Mouse (Mus musculus) B cell, adult 2 months (primary cell): Measurements from ENCODE around the gene Emp1.

Source experiments
- DNase-seq, 2 experiments: peaks; one replicate each; pipeline ENCODE4 v3.0.0; 2022

Emp1 gene

DNA sequence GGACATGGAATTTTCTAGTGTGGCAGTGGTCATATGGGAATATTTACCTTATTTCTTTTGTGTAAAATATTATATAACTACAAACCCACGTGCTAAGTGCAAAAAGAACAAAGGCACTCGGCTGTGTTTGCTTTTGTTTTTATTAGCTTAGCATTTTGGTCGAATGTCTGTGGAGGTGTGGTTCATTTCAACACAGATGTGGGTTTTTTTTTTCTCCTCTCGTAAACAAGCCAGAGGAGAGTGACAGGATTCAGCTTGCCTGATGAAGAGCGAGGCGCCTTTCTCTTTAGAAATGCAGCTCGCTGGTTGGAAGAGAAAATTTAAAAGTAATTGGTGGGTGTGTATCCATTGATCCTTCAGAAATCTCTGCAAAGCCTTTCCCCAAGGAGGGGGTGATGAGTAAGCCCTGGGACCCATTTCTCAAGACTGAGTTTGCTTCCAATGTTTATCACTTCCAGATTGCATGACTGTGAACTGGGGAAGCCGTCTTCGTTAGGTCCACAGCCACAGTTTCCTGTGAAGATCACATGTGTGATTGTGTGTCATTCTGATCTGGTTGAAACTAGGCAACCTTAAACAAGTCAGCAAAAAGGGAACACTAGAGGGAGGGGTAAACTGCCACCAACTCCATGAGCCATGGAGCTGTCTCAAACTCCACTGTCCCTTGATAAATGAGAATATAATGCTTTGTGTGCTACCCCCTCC is 1.8 kb downstream of the Emp1 start:
- peak; percentile 37 for DNase-seq

- no peak for DNase-seq
These were observed 2.6 kb downstream of the Emp1 start for GRCm38 (mm10) chr6:135364891-135365301.

DNA sequence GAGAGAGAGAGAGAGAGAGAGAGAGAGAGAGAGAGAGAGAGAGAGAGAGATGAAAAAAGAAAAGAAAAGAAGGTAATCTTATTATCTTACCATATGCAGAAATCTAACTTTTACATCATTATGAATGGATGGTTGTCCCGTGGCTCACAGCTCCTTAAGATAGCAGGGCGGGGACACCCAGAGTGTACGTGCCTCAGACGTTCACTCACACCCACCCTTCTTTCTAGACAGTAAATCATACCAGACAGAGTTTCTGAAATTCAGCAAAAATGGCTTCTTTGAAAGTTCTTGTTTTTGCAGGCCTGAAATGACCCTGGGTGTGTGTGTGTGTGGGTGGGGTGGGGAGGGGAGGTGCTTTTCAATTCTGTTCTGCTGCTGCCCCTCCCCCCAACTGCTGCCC is 3.3 kb downstream of the Emp1 start:
- DNase-seq, result no peak

- DNase-seq, result no peak
These were observed 5.9 kb downstream of the Emp1 start for GRCm38 (mm10) chr6:135368230-135368629.

- DNase-seq, result peak in 1 of 2 experiments; percentile 16
These were observed 7.2 kb downstream of the Emp1 start for GRCm38 (mm10) chr6:135369551-135369968.

DNA sequence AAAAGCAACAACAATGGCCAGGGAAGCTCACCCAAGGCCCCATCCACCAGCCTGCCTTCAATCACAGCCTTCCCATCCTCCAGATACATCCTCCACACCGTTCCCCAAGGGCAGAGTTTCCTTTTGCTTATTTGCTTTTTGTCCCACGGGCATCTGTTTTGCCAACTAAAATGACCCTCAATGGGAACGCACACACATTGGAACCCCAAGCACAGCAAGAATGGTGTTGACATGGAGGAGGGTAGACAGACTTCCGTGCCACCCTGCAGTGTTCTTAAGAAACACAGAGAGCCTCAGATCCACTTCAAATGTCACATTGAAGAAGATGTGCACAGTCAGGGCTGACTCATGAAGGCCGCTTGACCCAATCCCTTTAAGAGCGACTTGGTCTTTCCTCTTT is 8.6 kb downstream of the Emp1 start:
- DNase-seq, result no peak

GRCm38 (mm10) chr6:135373357-135373756 is 11.0 kb downstream of the Emp1 start:
- DNase-seq, result no peak

- no peak for DNase-seq
These were observed 13.5 kb downstream of the Emp1 start for GRCm38 (mm10) chr6:135375818-135376217.

DNA sequence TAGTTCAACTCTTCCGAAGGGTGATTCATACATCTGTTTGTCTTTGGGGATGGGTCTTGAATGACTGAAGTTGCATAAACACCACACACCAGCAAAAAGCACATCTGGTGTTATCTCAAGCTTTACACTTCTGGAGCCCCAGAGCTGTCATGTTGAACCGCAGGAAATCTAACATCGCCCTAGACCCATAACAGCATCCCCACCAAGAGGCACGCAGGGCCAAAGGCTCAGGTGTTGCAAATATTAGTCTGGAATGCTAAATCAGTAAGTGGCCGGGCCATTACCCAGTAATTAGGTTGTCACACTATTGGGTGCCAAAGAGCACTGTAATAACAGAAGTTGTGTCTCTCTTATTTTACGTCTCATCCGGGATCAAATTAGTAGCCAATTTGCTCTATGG is 13.9 kb downstream of the Emp1 start:
- no peak for DNase-seq

DNA sequence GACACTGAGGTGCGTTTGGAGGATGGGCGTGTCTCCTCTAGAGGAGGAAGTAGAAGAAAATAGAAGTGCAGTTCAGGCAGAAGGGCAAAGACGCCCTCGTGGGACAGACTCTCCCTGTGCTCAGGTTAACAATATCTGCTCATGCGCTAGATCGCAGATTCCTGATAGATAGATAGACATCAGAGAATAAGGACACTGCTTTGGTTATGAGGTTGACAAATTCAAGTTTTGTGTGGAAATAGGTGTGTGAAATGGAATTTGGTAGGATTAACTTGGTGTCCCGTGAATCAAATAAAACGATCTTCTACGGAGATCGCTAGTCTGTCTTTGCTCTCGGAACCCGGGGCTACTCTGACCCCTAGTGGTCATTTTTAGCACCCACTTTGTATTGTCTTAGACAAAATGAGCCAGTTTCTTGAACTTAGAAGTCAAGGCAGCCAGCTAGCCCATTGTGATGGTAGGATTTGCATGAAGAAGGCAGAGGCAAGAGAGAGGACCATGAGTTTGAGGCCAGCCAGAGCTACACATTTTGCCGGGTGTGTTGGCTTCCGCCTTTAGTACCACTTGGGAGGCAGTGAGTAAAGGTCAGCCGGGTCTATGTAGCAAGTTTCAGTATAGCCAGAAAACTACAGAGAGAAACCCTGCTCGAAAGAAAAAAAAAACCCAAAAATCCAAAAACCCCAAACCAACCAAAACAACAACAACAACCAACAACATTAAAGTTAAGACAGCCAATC is 15.4 kb downstream of the Emp1 start:
- peak; percentile 71 to 76 for DNase-seq

DNA sequence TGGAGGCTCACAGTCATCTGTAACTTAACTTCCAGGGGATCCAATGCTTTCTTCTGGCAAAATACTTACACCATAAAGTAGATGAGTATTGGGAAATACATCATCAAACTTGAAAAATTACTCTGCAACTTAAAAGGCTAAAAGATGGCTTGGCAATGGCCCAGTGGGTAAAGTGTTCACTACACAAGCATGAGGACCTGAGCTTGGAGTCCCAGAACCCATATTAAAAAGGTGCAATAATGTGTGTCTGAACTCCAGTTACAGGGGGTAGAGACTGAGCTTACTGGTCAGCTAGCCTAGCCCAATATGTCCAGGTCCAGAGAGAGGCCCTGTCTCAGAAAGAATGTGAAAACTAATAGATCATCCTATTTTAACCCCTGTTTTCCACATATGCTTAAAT is 21.6 kb downstream of the Emp1 start:
- DNase-seq, result no peak

- no peak for DNase-seq
These were observed 23.6 kb downstream of the Emp1 start for GRCm38 (mm10) chr6:135385738-135386459.

DNA sequence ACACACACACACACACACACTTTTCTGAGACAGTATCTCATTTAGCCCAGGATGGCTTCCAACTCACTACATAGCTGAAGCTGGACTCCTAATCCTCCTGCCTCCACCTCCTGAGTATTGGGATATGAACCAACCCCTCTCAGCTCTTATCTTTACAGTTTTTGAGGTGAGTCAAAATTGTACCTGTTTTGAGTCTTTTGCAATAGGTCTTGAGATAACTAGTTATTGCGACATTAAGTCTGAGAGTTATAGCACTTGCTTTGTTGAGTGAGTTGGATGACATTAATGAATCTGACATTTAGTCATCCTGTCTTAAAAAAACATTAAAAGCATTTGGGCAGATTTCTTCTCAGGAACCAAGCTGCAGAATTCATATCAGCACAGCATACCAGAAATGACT is 25.3 kb downstream of the Emp1 start:
- no peak for DNase-seq

DNA sequence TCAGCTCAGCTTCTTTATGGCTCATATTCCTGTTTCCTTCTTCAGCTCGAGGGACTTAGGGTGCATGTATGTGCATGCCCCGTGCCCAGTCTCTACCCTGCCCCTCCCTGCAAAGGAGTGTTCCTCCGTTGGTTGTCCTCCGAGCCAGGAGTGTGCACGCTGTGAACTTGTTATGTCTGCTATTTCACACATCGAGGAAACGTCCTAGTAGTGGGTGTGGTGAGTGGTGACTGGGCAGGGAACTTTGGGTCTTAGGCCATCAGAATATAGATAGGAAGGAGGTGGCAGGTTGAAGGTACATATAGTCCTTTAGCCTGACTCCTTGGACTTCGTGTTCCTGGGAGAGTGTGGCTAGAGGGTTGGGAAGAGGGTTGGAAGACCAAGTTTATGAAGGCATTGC is 26.4 kb downstream of the Emp1 start:
- no peak for DNase-seq

- DNase-seq, result no peak
These were observed 28.1 kb downstream of the Emp1 start for GRCm38 (mm10) chr6:135390398-135390797.

DNA sequence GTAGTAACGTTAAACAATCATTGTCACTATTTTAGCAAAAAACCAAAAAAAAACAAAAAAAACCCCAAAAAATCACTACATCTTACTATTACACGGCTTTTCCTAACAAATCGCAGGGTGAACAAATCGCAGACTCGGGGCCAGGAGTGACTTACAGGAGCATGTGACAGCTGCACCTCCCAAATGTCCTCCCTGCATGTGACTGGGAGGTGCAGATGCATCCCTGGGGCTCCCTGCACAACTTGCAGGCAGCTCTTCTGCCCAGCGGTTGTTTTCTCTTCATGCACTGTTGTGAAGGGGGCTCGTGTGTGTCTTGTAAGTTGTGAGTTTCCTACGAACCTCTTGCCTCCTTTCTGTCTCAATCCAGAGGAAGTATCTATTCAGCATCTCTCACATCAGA is 33.0 kb downstream of the Emp1 start:
- DNase-seq, result no peak

- no peak for DNase-seq
These were observed 34.7 kb downstream of the Emp1 start for GRCm38 (mm10) chr6:135397089-135397488.

GRCm38 (mm10) chr6:135397788-135398187 is 35.4 kb downstream of the Emp1 start:
- no peak for DNase-seq

GRCm38 (mm10) chr6:135398801-135399200 is 36.5 kb downstream of the Emp1 start:
- no peak for DNase-seq

DNA sequence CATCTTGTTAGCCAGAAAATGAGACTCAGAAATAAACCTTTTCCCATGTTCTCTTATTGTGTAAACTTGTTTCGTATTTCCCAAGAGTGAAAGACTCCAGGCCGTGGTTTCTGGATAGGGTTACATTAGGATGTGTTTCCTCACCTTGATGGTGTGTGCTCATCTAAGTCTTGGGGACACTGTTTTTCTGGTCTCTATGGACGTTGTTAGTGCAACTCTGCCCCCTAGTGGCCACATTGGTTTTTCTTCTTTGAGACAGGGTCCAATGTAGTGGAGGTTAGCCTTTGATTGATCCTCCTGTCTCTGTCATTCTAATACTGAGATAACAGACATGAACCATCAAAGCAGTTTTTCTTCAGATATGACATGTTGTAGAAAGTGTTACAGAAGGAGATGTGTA is 38.0 kb downstream of the Emp1 start:
- DNase-seq, result peak; percentile 75 to 78

DNA sequence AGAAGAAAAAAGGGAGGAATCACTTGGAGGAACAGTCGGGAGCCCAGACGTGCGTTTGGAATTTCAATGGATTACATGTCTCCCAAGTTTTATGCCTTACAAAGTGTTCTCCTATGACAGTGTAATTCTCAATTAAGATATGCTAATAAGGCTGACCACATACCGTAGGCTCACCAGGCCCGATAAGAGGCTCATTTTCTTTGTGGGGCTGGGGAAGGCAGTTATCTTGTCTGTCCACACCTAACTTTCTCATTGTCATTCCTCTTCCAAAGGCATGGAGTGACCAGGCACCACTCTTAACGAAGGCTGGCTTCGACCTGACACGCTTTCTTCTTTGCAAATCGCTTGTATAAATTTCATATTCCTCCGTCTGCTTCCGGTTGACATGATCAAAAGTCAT is 42.7 kb downstream of the Emp1 start:
- no peak for DNase-seq

DNA sequence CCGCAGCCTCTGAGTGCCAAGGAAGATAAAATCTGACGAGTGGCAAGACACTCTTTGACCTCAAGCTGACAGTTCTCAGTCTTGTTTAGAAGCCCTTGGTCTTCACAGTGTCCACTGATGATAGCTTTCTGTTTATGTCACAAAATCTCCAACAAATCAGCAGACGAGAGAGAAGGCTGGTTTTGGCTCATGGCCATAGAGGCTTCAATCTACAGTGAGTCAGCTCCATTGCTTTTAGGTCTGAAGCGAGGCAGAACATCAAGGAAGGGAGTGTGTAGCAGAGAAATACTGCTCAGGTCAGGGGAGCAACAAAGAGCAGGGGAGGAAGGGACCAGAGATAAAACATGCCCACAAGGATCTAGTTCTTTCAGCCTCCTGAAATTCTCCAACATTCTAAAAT is 45.0 kb downstream of the Emp1 start:
- DNase-seq, result no peak

DNA sequence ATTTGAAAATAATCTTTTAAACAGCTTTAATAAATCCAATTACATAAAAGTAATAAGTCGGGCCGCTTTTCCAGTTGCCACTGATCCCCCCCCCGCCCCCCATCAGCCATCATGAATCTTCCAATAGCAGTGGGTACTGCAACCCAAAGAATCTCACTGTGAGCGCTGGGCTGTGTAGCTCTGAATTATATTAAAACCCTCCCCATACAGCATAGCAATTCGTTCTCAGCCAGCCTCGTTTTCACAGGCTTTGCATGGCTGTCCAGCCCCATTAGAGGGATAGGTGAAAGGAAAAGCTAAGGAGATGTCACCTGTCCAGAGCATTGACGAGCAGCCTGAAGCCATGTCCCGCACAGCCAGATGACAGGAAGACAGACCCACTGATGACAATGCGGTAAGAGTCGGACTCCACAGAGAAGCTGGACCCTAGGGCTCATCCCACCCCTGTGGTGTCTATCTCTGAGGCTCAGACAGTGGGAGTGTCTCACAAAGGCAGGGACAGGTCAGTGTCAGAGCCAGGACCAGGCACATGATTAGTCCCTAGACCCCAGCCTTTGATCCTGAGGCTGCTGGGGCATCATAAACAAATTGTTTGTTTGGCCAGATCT is 49.5 kb downstream of the Emp1 start:
- no peak for DNase-seq

GRCm38 (mm10) chr6:135412649-135413048 is 50.3 kb downstream of the Emp1 start:
- no peak for DNase-seq
